Mouse (Mus musculus) embryo, embryonic 10 days (tissue): ENCODE data around the gene Gm8334.
"Not testable (repeated sequence)": the region's sequence is repeated elsewhere in the genome, so short reads cannot be mapped to it uniquely, and the experiment has no call there.

Experiments used
- DNase-seq: peaks from one replicate; pipeline ENCODE4 v3.0.0-alpha.2; 2015; ENCODE audit warnings: low spot score

Gm8334 gene

DNA sequence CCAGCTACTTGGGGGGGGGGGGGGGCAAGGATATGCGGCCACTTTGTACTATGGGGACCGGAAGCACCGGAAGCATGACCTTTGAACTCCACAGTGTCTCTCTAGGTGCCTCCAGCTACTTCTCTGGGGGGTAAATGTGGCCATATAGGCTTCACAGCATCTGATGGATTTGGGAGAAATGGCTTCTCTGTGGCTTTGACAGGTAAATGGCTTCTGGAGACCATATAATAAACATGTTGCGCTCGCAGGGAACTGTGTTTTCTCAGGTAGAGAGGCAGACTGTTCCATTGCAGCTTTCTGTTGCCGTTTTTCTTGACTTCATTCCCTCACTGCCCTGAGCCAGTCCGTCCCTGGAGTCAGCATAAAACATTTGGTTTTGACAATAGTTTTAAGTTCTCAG, at the start of gene Gm8334:
Gm8334 (minus strand) TSS at position 101 of the 400 bp plus-strand sequence.
- not testable (repeated sequence) for DNase-seq

DNA sequence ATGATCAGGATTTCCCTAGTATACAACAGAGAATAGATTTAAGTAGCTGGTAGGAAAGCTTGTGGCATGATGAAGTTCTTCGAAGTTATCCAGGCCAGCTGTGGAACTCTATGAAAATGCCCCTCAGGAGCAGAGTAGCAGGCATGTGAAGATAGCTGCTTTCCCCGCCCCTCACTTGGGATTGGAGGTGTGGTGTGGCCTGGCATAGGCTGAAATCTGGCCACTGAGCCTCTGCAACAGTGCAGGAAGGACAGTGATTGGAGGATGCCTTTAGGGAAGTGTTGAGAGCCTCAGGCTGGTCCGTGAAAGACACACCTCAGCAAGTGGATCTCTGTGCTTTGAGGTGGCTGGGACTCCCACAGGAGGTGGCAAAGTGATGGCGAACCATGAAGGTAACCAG, 48.3 kb upstream of the Gm8334 start, which contains the start of gene Gm15127:
Gm15127 (plus strand) TSS at position 301 of the 400 bp plus-strand sequence.
- not testable (repeated sequence) for DNase-seq
